Comparison of ENCODE assay signal across 20 mouse cellular contexts in the genomic region with DNA sequence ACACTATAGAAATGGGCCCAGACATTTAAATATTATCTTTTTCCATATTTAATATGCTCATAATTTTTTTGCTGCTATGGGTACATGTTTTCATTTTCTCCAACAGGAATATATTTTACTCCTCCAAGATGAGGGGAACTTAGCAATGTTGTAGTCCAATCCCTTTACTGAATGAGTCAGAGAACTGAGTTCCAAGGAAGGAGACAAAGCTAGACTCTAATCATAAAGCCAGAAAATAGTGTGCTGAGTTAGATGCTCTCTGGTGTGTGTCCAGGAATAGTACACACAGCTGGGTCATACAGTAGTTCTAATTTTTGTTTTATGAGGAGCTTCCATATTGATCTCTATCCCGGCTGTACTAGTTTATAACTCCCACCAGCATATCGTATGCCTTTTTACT. TPM values are rescaled to one million over a fixed set of nuclear protein-coding genes. Genes with fewer than 3 reads are reported as not detected.
"Had no signal": no experiment of that assay in that cellular context is flagged by ENCODE, and none has a peak within 500 bp of the region (broad histone marks: within the 10 kb centered on the region; RNA-seq: fewer than 3 reads in every experiment).

No protein-coding gene starts in this region.

- DNase-seq: heart, postnatal 36 days; kidney, adult 11 months had no signal

- H3K27ac ChIP-seq: heart, embryonic 10.5 days; heart, embryonic 13.5 days; heart, embryonic 15.5 days; hindbrain, embryonic 10.5 days; hindbrain, embryonic 12.5 days; hindbrain, embryonic 13.5 days; hindbrain, embryonic 14.5 days; hindbrain, embryonic 15.5 days; hindbrain, postnatal 0 days; intestine, embryonic 15.5 days; kidney, embryonic 15.5 days; kidney, postnatal 0 days had no signal

- H3K4me3 ChIP-seq: heart, embryonic 10.5 days; heart, embryonic 12.5 days; heart, embryonic 13.5 days; heart, embryonic 15.5 days; hindbrain, embryonic 10.5 days; hindbrain, embryonic 12.5 days; hindbrain, embryonic 13.5 days; hindbrain, embryonic 15.5 days; intestine, embryonic 15.5 days; kidney, embryonic 15.5 days had no signal

- ATAC-seq: hindbrain, embryonic 16.5 days; hindbrain, postnatal 0 days; inflammation-experienced regulatory T-cells, adult 6 months; intestine, embryonic 15.5 days; intestine, embryonic 16.5 days; intestine, postnatal 0 days had no signal

RNA-seq across cellular contexts. Expression of a gene that starts 55.4 kb away (rescaled TPM):
- total RNA-seq: hematopoietic stem cell, adult 5-6 weeks had no signal
